Mouse (Mus musculus): Measurements from ENCODE around the gene Zcchc7. TPM values are rescaled to one million over a fixed set of nuclear protein-coding genes. Genes with fewer than 3 reads are reported as not detected.

Gene Zcchc7
- polyA plus RNA-seq, 1 experiment from 2014 or later, result 28.5 TPM

DNA sequence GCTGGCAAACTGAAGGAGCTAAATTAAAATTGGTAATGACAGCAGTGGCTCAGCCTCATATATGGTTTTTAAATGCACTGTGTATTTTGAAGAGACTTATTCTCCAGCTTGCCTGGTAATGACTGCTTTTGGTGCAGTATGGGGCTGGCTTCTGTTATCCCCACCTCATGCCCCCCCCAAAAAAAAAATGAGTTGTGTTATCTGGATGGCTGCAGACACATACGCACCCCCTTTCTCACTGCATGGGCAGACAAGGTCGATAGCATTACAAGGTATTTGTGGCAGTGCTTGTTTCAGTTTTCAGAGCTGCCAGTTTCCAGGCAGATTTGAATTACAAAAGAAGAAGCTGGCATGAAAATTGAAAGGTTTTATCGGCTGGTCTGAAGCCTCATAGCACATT, 162.2 kb downstream of the Zcchc7 start:
- Histone ChIP-seq H3K9ac (ENCODE audit: low read depth, low read length) (no peak overlapping the region), H3K27me3 (replicated peaks; ENCODE audit: control insufficient read depth, insufficient read depth, low read length) (no peaks in the 10 kb centered on the region), H3K4me1 (replicated peaks; ENCODE audit: control insufficient read depth, insufficient read depth, low read length) (no peaks in the 10 kb centered on the region), H3K4me2 (no peak overlapping the region), H3K27ac (ENCODE audit: low read depth, low read length) (no peak overlapping the region), H3K36me3 (ENCODE audit: control insufficient read depth, insufficient read depth, low read length) (no peaks in the 10 kb centered on the region; the same call in 1 of the 2 replicates), H3K4me3 (ENCODE audit: low read depth, low read length) (no peak overlapping the region), H3K9me3 (ENCODE audit: control insufficient read depth, low read length) (no peaks in the 10 kb centered on the region)
- WGBS, result 72% methylated on average over 3 of the region's 3 CpGs
- DNase-seq (ENCODE audit: low spot score) (no peak), ATAC-seq (replicated peaks; ENCODE audit: low FRiP score) (peak; percentile 67)

DNA sequence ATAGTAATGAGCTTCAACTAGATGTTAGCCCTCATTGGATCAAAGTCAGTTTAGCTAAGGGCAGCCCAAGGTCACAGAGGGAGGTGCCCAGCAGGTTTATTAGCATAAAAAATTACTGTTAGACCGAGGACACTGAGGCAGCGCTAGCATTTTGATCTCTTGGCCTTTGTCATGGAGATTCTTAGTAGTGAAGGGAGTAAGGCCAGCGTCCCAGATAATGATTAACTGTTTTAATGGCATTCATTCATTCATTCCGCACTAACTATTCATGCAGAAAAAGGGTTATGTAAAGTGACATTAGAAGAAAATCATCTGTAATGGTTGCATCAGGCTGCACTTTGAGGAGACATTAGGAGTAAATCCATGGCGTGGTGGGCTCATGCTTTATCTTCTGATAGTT, 165.2 kb downstream of the Zcchc7 start:
- ATAC-seq (replicated peaks; ENCODE audit: low FRiP score) (no peak), DNase-seq (ENCODE audit: low spot score) (no peak)
- no peak overlapping the region for H3K4me2 ChIP-seq
- H3K27ac ChIP-seq (ENCODE audit: low read depth, low read length), result no peak overlapping the region
- no peak overlapping the region for H3K4me3 ChIP-seq (ENCODE audit: low read depth, low read length)
- H3K27me3 ChIP-seq (replicated peaks; ENCODE audit: control insufficient read depth, insufficient read depth, low read length), result no peaks in the 10 kb centered on the region
- H3K36me3 ChIP-seq (ENCODE audit: control insufficient read depth, insufficient read depth, low read length), result no peaks in the 10 kb centered on the region; the same call in 1 of the 2 replicates
- H3K4me1 ChIP-seq (replicated peaks; ENCODE audit: control insufficient read depth, insufficient read depth, low read length), result no peaks in the 10 kb centered on the region
- H3K9me3 ChIP-seq (ENCODE audit: control insufficient read depth, low read length), result no peaks in the 10 kb centered on the region
- WGBS, result 88% methylated on average over 5 of the region's 5 CpGs
- no peak overlapping the region for H3K9ac ChIP-seq (ENCODE audit: low read depth, low read length)

DNA sequence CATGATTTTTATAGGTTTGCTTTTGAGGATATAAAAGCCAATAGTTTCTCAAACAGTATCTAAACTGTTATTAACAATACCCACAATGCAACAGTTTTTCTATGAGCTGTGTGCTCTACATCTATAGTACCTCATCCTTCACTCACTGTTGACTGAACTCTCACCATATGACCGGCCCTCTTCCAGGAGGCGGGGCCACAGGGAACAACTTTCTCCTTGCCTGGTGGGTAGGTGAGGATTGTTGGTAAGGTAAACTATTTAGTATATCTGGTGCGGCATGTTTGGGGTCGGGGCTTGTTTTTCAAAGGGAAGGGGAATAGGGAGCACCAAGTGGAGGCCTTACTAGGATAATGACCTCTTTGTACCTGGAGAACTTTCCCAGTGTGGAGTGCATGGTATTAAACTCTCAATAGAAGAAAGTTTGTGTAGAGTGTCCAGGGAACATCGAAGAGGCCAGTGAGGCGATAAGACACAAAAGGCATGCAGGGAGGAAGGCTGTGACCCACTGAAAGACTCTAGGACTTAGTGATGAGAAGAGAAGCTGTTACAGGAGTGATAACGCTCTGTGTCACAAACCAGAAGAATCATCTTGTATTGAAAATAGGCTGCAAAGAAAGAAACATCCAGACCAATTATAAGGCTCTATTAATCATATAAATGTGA, 166.9 kb downstream of the Zcchc7 start:
- 87% methylated on average over 7 of the region's 7 CpGs for WGBS
- Histone ChIP-seq H3K9ac (ENCODE audit: low read depth, low read length) (no peak overlapping the region), H3K27me3 (replicated peaks; ENCODE audit: control insufficient read depth, insufficient read depth, low read length) (no peaks in the 10 kb centered on the region), H3K4me3 (ENCODE audit: low read depth, low read length) (no peak overlapping the region), H3K27ac (ENCODE audit: low read depth, low read length) (no peak overlapping the region), H3K4me2 (no peak overlapping the region), H3K4me1 (replicated peaks; ENCODE audit: control insufficient read depth, insufficient read depth, low read length) (no peaks in the 10 kb centered on the region), H3K9me3 (ENCODE audit: control insufficient read depth, low read length) (no peaks in the 10 kb centered on the region), H3K36me3 (ENCODE audit: control insufficient read depth, insufficient read depth, low read length) (no peaks in the 10 kb centered on the region)
- 0 out of 2 replicates have a peak, but pooled peaks have one; percentile 18 for ATAC-seq (replicated peaks; ENCODE audit: low FRiP score)
- DNase-seq (ENCODE audit: low spot score), result no peak

DNA sequence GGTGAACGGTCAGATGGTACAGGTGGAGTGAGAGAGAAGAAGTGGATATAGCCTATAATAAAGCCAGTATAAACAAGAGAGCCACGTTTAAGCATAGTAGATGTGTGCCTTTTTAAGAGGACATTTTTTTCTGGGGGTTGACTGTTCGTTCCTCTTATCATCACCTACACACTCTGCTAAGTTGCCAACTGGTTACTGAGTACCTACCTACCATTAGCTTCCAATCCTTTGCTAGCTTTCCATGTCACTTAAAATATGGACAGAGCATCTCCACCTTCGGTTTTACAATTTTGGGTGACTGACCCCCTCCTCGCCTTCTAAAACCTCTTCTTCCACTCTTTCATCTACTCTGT, 167.4 kb downstream of the Zcchc7 start:
- ATAC-seq (replicated peaks; ENCODE audit: low FRiP score) (no peak), DNase-seq (ENCODE audit: low spot score) (no peak)
- 86% methylated on average over 5 of the region's 5 CpGs for WGBS
- H3K4me3 ChIP-seq (ENCODE audit: low read depth, low read length), result no peak overlapping the region
- H3K9ac ChIP-seq (ENCODE audit: low read depth, low read length), result no peak overlapping the region
- no peaks in the 10 kb centered on the region for H3K4me1 ChIP-seq (replicated peaks; ENCODE audit: control insufficient read depth, insufficient read depth, low read length)
- no peaks in the 10 kb centered on the region for H3K9me3 ChIP-seq (ENCODE audit: control insufficient read depth, low read length)
- no peak overlapping the region for H3K27ac ChIP-seq (ENCODE audit: low read depth, low read length)
- no peak overlapping the region for H3K4me2 ChIP-seq
- no peaks in the 10 kb centered on the region for H3K27me3 ChIP-seq (replicated peaks; ENCODE audit: control insufficient read depth, insufficient read depth, low read length)
- no peaks in the 10 kb centered on the region for H3K36me3 ChIP-seq (ENCODE audit: control insufficient read depth, insufficient read depth, low read length)

DNA sequence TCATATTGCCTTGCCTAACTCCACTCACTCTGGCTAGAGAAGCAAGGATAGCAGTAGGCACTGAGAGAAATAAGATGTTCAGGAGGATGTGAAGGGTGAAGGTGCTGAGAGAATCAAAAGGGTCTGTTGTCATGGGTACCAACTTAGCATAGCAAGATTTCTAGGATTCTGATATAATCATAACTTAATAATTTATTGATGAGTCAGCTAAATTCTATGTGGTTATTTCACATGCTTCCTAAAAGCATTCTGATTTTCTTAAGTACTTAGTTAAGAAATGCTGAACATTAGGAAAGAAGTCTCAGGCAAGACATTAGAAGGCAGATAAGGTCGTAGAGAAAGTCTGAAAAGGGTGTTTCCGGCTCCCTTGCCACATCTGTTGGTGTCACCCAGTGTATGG, 172.3 kb downstream of the Zcchc7 start:
- no peak for ATAC-seq (replicated peaks; ENCODE audit: low FRiP score)
- Histone ChIP-seq H3K27ac (ENCODE audit: low read depth, low read length) (no peak overlapping the region), H3K4me3 (ENCODE audit: low read depth, low read length) (no peak overlapping the region), H3K36me3 (ENCODE audit: control insufficient read depth, insufficient read depth, low read length) (peaks cover 11% of the 10 kb centered on the region; the same call in 1 of the 2 replicates), H3K4me1 (replicated peaks; ENCODE audit: control insufficient read depth, insufficient read depth, low read length) (no peaks in the 10 kb centered on the region), H3K9ac (ENCODE audit: low read depth, low read length) (no peak overlapping the region), H3K9me3 (ENCODE audit: control insufficient read depth, low read length) (no peaks in the 10 kb centered on the region), H3K4me2 (no peak overlapping the region), H3K27me3 (replicated peaks; ENCODE audit: control insufficient read depth, insufficient read depth, low read length) (no peaks in the 10 kb centered on the region)
- WGBS, result 73% methylated on average over 2 of the region's 2 CpGs
- no peak for DNase-seq (ENCODE audit: low spot score)

DNA sequence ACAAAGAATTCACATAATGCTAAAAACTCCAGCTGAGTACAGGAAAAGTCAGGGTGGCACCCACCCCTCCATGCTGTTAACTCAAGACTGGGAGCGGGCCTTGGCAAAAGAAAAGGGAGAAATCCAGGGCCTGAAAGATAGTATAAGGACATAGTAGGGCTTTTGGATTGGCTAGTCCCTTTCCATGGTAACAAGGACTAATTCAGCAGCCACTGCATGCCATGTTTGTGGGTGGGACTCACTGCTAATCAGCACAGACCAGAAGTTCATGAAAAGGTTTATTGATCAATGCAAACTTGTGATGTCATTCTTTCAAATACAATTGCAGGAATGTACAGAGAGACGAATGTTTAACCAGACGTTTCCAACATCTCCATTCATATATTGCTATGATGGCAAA, 173.1 kb downstream of the Zcchc7 start:
- 83% methylated on average over 3 of the region's 3 CpGs for WGBS
- no peak overlapping the region for H3K9ac ChIP-seq (ENCODE audit: low read depth, low read length)
- no peak for ATAC-seq (replicated peaks; ENCODE audit: low FRiP score)

DNA sequence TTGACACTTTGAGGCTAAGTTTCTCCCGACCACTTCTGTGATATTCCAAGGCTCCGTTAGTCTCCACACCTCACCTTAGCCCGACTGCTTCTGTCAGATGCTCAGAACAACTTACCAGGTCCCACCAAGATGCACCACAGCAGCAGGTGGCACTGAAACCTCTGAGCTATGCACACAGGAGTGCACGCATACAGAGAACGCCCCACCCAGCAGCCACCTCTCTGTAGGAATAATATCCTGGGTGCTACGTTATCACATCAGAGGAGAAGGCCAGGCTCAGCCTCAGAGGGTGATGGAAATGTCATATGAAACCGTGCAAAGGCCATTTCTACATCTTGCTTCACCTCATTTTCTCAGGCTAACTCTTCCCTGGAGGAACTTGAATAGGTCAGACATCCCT, 174.7 kb downstream of the Zcchc7 start:
- H3K36me3 ChIP-seq (ENCODE audit: control insufficient read depth, insufficient read depth, low read length), result peaks cover 11% of the 10 kb centered on the region; the same call in 1 of the 2 replicates
- WGBS, result 91% methylated on average over 7 of the region's 7 CpGs
- no peak overlapping the region for H3K4me3 ChIP-seq (ENCODE audit: low read depth, low read length)
- no peak overlapping the region for H3K27ac ChIP-seq (ENCODE audit: low read depth, low read length)
- no peaks in the 10 kb centered on the region for H3K9me3 ChIP-seq (ENCODE audit: control insufficient read depth, low read length)
- no peak overlapping the region for H3K9ac ChIP-seq (ENCODE audit: low read depth, low read length)
- DNase-seq (ENCODE audit: low spot score) (no peak), ATAC-seq (replicated peaks; ENCODE audit: low FRiP score) (no peak)
- H3K4me1 ChIP-seq (replicated peaks; ENCODE audit: control insufficient read depth, insufficient read depth, low read length), result no peaks in the 10 kb centered on the region
- H3K4me2 ChIP-seq, result no peak overlapping the region
- H3K27me3 ChIP-seq (replicated peaks; ENCODE audit: control insufficient read depth, insufficient read depth, low read length), result no peaks in the 10 kb centered on the region

More for the DNA sequence above, 173.1 kb downstream of the Zcchc7 start:
- H3K4me3 ChIP-seq (ENCODE audit: low read depth, low read length), result no peak overlapping the region
- no peak for DNase-seq (ENCODE audit: low spot score)
- no peaks in the 10 kb centered on the region for H3K27me3 ChIP-seq (replicated peaks; ENCODE audit: control insufficient read depth, insufficient read depth, low read length)
- no peak overlapping the region for H3K4me2 ChIP-seq
- H3K36me3 ChIP-seq (ENCODE audit: control insufficient read depth, insufficient read depth, low read length), result peaks cover 11% of the 10 kb centered on the region; the same call in 1 of the 2 replicates
- no peaks in the 10 kb centered on the region for H3K4me1 ChIP-seq (replicated peaks; ENCODE audit: control insufficient read depth, insufficient read depth, low read length)
- H3K27ac ChIP-seq (ENCODE audit: low read depth, low read length), result no peak overlapping the region
- H3K9me3 ChIP-seq (ENCODE audit: control insufficient read depth, low read length), result no peaks in the 10 kb centered on the region

DNA sequence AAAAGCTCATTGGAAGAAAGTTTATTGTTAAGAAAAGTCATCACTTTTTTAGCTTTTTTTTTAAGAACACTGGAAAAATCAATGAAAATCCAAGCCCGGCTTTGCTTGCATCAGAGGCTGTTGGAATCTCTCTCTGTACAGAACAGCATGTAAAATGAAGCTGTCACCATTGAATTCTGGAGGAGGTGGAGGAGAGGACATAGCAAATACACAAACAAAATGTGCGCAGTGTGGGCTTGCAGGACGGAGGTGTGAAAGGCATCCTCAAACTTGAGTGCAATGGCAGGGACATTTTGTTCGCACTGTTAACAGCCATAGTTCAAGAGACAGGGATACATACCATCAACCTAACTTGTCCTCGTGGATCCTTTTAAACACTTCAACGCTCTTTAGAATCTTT, 176.1 kb downstream of the Zcchc7 start:
- H3K36me3 ChIP-seq (ENCODE audit: control insufficient read depth, insufficient read depth, low read length), result peaks cover 11% of the 10 kb centered on the region; the same call in 1 of the 2 replicates
- no peak for ATAC-seq (replicated peaks; ENCODE audit: low FRiP score)
- no peak overlapping the region for H3K4me2 ChIP-seq
- no peak overlapping the region for H3K9ac ChIP-seq (ENCODE audit: low read depth, low read length)
- no peaks in the 10 kb centered on the region for H3K9me3 ChIP-seq (ENCODE audit: control insufficient read depth, low read length)
- no peak overlapping the region for H3K27ac ChIP-seq (ENCODE audit: low read depth, low read length)
- 93% methylated on average over 6 of the region's 6 CpGs for WGBS
- no peaks in the 10 kb centered on the region for H3K4me1 ChIP-seq (replicated peaks; ENCODE audit: control insufficient read depth, insufficient read depth, low read length)
- DNase-seq (ENCODE audit: low spot score), result no peak
- no peak overlapping the region for H3K4me3 ChIP-seq (ENCODE audit: low read depth, low read length)
- H3K27me3 ChIP-seq (replicated peaks; ENCODE audit: control insufficient read depth, insufficient read depth, low read length), result no peaks in the 10 kb centered on the region
